Mouse (Mus musculus): ENCODE results near the gene Utp11.

The Utp11 gene

GRCm38 (mm10) chr4:124633281-124633680, 60.1 kb downstream of the Utp11 start:
- in situ Hi-C loops (cut with MseI, MboI): no loop called here

GRCm38 (mm10) chr4:124632856-124633255, 60.5 kb downstream of the Utp11 start:
- in situ Hi-C loops (cut with MseI, MboI): no loop called here

- in situ Hi-C loops (cut with MseI, MboI): no loop called here
These were observed 61.9 kb downstream of the Utp11 start for GRCm38 (mm10) chr4:124631456-124631855.

All from mouse trophoblast stem cell (cell line).